Mouse (Mus musculus): ENCODE data around the gene Adamts14.

GRCm38 (mm10) chr10:61274532-61274931, 1.3 kb upstream of the Adamts14 start:
- no peak for TF ChIP-seq CTCF (IDR thresholded peaks at IDR 0.05; ENCODE audit: borderline replicate concordance, control insufficient read depth, extremely low read depth, insufficient read depth, low read length, poor library complexity)
- TF ChIP-seq POLR2A (IDR thresholded peaks at IDR 0.05; ENCODE audit: control insufficient read depth, extremely low read depth, insufficient read depth, low read length, poor library complexity): no peak

Measured in thymus, adult 2 months (tissue).